Mouse (Mus musculus) heart, embryonic 11.5 days (tissue): ENCODE results near the gene Rpgrip1. TPM values are rescaled to one million over a fixed set of nuclear protein-coding genes. Genes with fewer than 3 reads are reported as not detected.
"Not testable (repeated sequence)": the region's sequence is repeated elsewhere in the genome, so short reads cannot be mapped to it uniquely, and the experiment has no call there.

Experiments used
- ATAC-seq: fragments of 200-750 bp; cut with Nextera tagmentation; replicated peaks from 2 replicates; pipeline ENCODE4 v1.8.0; 2017; ENCODE audit warnings: moderate library complexity; ENCODE audit not compliant: insufficient number of reproducible peaks, low FRiP score, low TSS enrichment
- H3K27ac ChIP-seq: fragments of 300-500 bp; sonication (generic); 2 replicates; pipeline ENCODE4 v1.5.1; 2014; ENCODE audit warnings: mild to moderate bottlenecking, low read depth, low read length
- H3K27me3 ChIP-seq: fragments of 300-500 bp; sonication (generic); 2 replicates; pipeline ENCODE4 v1.6.1; 2014; ENCODE audit warnings: mild to moderate bottlenecking, low read length, mixed read lengths; ENCODE audit not compliant: control insufficient read depth, insufficient read depth
- H3K36me3 ChIP-seq: fragments of 300-500 bp; sonication (generic); 2 replicates; pipeline ENCODE4 v1.6.1; 2014; ENCODE audit warnings: mild to moderate bottlenecking, low read length, moderate library complexity, mixed read lengths; ENCODE audit not compliant: control insufficient read depth, insufficient read depth
- H3K4me1 ChIP-seq: fragments of 300-500 bp; sonication (generic); 2 replicates; pipeline ENCODE4 v1.6.1; 2014; ENCODE audit warnings: low read length; ENCODE audit not compliant: control insufficient read depth, insufficient read depth
- H3K4me2 ChIP-seq: fragments of 300-500 bp; sonication (generic); 2 replicates; pipeline ENCODE4 v1.6.1; 2014; ENCODE audit warnings: mild to moderate bottlenecking, moderate library complexity
- H3K4me3 ChIP-seq: fragments of 300-500 bp; sonication (generic); 2 replicates; pipeline ENCODE4 v1.5.1; 2014; ENCODE audit warnings: low read depth, low read length
- H3K9ac ChIP-seq: fragments of 300-500 bp; sonication (generic); 2 replicates; pipeline ENCODE4 v1.6.1; 2014; ENCODE audit warnings: mild to moderate bottlenecking, low read depth, low read length, moderate library complexity
- H3K9me3 ChIP-seq: fragments of 300-500 bp; sonication (generic); replicated peaks from 2 replicates; pipeline ENCODE4 v1.6.1; 2016; ENCODE audit warnings: low read length; ENCODE audit not compliant: control insufficient read depth
- WGBS: fragments of 180-500 bp; shearing (Covaris S2); extraction: QIAGEN DNeasy Blood & Tissue Kit; methylation state at CpG from one replicate; pipeline ENCODE4 v1.1.7; 2014; ENCODE audit not compliant: insufficient replicate concordance; 5-methylcytosine and 5-hydroxymethylcytosine counted together
- polyA plus RNA-seq: library from polyadenylated mRNA; unstranded; fragments of >200 nt; fragmentation: Nextera tagmentation; extraction: Ambion mirVana; gene quantifications from 2 replicates; pipeline ENCODE4 v1.2.1, GENCODE M21; 2014

The Rpgrip1 gene
- polyA plus RNA-seq: 46.5 and 49.7 TPM in 2 replicates

DNA sequence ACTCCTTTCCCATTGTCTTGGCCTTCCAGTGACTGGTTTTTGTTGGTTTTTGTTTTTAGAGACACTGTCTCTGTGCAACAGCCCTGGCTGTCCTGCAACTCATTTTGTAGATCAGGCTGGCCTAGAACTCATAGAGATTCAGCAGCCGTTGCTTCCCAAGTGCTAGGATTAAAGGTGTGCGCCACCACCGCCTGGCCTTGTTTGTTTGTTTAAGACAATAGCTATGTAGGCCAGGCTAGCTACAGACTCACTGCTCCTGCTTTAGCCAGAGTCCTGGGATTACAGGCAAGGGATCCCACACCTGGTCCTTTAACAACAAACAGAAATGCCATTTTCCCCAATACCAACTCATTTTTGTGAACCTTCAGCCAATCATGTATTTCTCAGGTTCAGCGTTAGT, at the start of gene Rpgrip1:
Gene Rpgrip1, plus strand, starts transcription at position 359 of the 400 bp plus-strand sequence.
- no peak within 1 kb of the TSS for H3K4me3 ChIP-seq
- no peak for ATAC-seq
- H3K27ac ChIP-seq: no peak within 1 kb of the TSS
- H3K27me3 ChIP-seq: no peaks in the 10 kb centered on the region
- no peaks in the 10 kb centered on the region for H3K9me3 ChIP-seq
- H3K4me2 ChIP-seq: no peak within 1 kb of the TSS
- no peak within 1 kb of the TSS for H3K9ac ChIP-seq
- H3K4me1 ChIP-seq: peaks cover 2% of the 10 kb centered on the region; the same call in 1 of the 2 replicates
- no peaks in the 10 kb centered on the region for H3K36me3 ChIP-seq
- WGBS: 82% methylated on average over 4 of the region's 4 CpGs

DNA sequence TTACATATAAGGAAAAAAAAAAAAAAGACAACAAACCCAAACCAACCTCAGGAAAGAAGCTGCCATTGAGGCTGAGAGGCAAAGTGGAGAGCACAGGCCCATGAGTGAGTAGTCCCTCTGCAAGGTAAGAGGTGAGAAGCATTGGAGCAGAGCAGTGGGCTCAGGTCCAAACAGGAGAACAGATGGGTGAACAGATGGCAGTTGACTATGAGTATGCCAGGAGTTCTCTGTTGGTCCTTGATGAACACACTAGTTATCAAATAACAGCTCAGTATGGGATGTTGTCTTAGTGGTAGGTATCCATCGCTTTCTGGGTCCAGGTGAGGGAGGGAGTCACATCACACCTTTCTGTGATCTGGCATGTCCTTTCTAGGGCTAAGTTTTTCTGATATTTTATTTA, 49.7 kb upstream of the Rpgrip1 start:
- Histone ChIP-seq H3K4me1 (no peaks in the 10 kb centered on the region), H3K4me2 (no peak overlapping the region), H3K27me3 (no peaks in the 10 kb centered on the region), H3K9me3 (no peaks in the 10 kb centered on the region), H3K9ac (no peak overlapping the region), H3K36me3 (no peaks in the 10 kb centered on the region), H3K4me3 (no peak overlapping the region), H3K27ac (no peak overlapping the region)
- ATAC-seq: no peak
- WGBS: 79% methylated on average over 1 of the region's 1 CpGs

DNA sequence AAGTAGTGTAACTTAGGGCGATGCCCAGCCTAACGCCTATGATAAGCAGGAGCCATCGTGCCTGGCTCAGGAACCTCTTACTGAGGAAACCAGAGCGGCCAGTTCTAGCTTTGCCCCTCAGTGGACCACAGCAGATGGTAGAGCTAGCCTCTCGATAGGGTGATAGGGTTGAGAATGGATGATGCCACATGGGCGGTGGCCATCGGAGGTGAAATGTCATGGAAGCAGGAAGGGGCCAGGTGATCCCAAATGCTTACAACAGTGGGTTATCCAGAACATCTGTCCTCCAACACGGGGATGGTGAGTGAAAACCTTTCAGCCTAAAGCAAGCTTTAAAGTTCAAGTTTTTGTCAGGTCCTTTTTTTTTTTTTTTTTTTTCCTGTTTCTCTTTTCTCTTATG, 48.7 kb upstream of the Rpgrip1 start:
- H3K9ac ChIP-seq: no peak overlapping the region
- H3K36me3 ChIP-seq: no peaks in the 10 kb centered on the region
- H3K4me3 ChIP-seq: no peak overlapping the region
- H3K4me1 ChIP-seq: no peaks in the 10 kb centered on the region
- no peak overlapping the region for H3K4me2 ChIP-seq
- no peak overlapping the region for H3K27ac ChIP-seq
- no peaks in the 10 kb centered on the region for H3K9me3 ChIP-seq
- H3K27me3 ChIP-seq: no peaks in the 10 kb centered on the region
- WGBS: 79% methylated on average over 8 of the region's 8 CpGs
- ATAC-seq: no peak

DNA sequence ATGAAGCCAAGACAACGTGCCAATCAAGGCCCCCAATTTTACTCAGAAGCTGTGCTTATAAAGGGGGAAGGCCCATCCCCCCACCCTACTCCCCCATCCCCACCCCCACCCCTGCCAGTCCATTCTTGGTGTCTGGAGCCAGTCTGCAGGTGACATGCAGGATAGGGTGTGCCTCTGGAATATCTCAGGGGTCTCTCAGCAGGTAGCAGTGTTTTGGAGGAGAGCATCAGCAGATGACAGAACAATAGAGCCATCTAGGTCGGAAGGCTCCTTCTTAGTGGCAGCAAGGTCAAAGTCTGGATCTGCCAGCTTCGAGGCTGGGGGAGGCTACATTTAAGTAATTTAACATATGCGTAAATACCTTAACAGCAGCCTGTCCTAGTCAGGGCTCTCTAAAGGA, 44.4 kb upstream of the Rpgrip1 start:
- Histone ChIP-seq H3K27me3 (no peaks in the 10 kb centered on the region), H3K9ac (no peak overlapping the region), H3K9me3 (no peaks in the 10 kb centered on the region), H3K4me1 (no peaks in the 10 kb centered on the region), H3K4me3 (no peak overlapping the region), H3K36me3 (peaks cover 3% of the 10 kb centered on the region; the same call in 1 of the 2 replicates), H3K4me2 (no peak overlapping the region), H3K27ac (no peak overlapping the region)
- 51% methylated on average over 4 of the region's 4 CpGs for WGBS
- ATAC-seq: no peak

DNA sequence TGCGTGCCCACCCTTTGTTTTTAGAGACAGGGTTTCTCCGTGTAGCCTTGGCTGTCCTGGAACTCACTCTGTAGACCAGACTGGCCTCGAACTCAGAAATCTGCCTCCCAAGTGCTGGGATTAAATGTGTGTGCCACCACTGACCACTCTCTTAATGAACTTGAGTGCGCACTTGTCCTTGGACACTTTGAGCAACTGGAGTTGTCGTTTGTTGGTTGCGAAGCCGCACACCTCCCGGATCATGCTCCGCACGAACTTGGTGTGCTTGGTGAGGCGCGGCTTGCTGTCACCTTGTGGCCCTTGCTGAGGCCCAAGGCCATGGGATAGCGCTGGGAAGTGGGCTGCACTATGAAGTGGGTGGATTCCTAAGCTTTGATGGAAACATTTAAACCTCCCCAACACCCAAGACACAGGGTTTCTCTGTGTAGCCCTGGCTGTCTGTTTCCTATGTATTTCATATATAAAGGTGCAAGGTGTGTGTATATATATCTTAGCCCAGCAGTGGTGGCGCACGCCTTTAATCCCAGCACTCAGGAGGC, 38.8 kb upstream of the Rpgrip1 start:
- H3K36me3 ChIP-seq: peaks cover 25% of the 10 kb centered on the region
- H3K27ac ChIP-seq: no peak overlapping the region
- H3K4me2 ChIP-seq: no peak overlapping the region
- no peak overlapping the region for H3K9ac ChIP-seq
- no peak overlapping the region for H3K4me3 ChIP-seq
- no peaks in the 10 kb centered on the region for H3K4me1 ChIP-seq
- no peak for ATAC-seq
- WGBS: 89% methylated on average over 15 of the region's 15 CpGs
- no peaks in the 10 kb centered on the region for H3K27me3 ChIP-seq
- H3K9me3 ChIP-seq: no peaks in the 10 kb centered on the region

DNA sequence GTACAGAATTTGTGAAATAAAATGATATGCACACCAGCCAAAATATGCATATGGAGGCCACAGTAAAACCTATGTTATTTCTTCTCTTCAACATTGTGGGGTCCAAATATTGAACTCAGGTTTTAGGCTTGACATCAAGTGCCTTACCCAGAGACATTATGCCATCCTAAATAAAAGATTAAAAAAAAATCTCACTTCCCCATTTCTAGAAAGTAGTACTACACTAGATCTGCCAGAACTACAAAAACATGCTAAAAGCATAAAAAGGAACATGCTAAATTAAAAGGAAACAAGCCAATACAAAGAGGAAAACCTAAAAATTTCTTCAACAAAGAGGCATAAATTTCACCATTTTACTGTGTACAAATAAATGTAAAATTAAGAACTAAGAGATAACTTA, 27.4 kb upstream of the Rpgrip1 start:
- ATAC-seq: no peak
- peaks cover 37% of the 10 kb centered on the region for H3K36me3 ChIP-seq
- H3K4me2 ChIP-seq: no peak overlapping the region

DNA sequence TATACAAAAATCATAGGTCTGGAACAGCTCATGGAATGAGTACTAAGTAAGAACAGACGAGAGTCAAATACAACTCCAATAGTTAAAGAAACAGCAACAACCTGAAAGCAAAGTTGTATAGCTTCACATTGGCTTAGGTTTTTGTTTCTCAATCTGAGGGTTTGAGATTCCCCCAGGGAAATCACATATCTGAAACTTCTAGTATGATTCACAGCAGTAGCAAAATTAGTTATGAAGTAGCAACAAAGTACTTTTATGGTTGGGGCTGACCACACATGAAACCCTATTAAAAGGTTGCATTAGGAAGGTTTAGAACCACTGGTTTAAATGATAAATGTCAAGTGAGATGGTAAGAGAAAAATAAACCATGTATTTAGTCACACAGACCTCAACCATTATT, 16.0 kb upstream of the Rpgrip1 start:
- H3K27me3 ChIP-seq: no peaks in the 10 kb centered on the region
- no peak for ATAC-seq
- 92% methylated on average over 1 of the region's 1 CpGs for WGBS
- no peaks in the 10 kb centered on the region for H3K4me1 ChIP-seq
- no peaks in the 10 kb centered on the region for H3K9me3 ChIP-seq
- no peak overlapping the region for H3K4me3 ChIP-seq
- H3K9ac ChIP-seq: no peak overlapping the region
- H3K27ac ChIP-seq: no peak overlapping the region
- no peak overlapping the region for H3K4me2 ChIP-seq
- peaks cover 22% of the 10 kb centered on the region for H3K36me3 ChIP-seq

More for the DNA sequence above, 27.4 kb upstream of the Rpgrip1 start:
- H3K27me3 ChIP-seq: no peaks in the 10 kb centered on the region
- no peaks in the 10 kb centered on the region for H3K4me1 ChIP-seq
- no peak overlapping the region for H3K4me3 ChIP-seq
- H3K9ac ChIP-seq: no peak overlapping the region
- no peaks in the 10 kb centered on the region for H3K9me3 ChIP-seq
- no peak overlapping the region for H3K27ac ChIP-seq

DNA sequence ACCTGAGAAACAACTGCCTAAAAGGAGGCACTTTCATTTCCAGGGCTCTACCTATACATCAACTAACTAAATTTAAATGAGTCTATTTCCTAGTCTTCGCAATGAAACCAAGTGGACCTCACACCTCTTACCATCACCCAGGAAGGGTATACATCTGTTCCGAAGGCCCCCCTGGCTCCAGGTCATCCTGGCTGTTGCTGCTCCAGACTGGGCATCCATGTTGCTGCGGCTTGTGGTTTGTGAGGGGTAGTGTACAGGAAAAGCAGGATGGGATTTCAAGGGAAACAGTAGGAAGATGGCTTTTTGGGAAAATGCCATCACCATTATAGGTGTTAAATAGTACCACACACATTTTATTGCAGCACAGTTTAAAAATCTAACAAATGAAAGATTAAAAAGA, 13.3 kb upstream of the Rpgrip1 start:
- H3K9me3 ChIP-seq, H3K4me2 ChIP-seq, H3K9ac ChIP-seq, H3K4me1 ChIP-seq, H3K27ac ChIP-seq, H3K4me3 ChIP-seq, H3K27me3 ChIP-seq, ATAC-seq: not testable (repeated sequence)
- 96% methylated on average over 3 of the region's 3 CpGs for WGBS
- peaks cover 13% of the 10 kb centered on the region for H3K36me3 ChIP-seq

DNA sequence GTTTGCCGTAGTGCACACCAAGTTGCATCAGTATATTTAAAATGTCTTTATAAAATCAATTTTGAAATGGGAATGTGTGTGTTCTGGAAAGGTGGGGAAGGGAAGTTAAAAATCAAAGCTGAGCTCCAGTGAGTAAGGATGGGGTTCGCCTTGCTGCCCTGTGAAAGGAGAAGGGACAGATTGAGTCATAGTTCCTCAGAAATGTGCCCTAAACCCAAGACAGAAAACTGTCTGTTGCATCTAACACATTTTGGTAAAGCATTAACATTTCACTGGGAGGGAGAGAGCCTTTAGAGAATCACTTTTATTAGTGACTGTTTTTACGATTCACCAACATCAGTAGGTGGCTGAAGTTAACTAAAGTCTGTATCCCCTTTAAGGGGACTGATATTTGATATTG, 12.1 kb upstream of the Rpgrip1 start:
- ATAC-seq, H3K4me3 ChIP-seq, H3K27me3 ChIP-seq, H3K9me3 ChIP-seq, H3K4me1 ChIP-seq, H3K9ac ChIP-seq, H3K4me2 ChIP-seq, H3K27ac ChIP-seq: not testable (repeated sequence)
- H3K36me3 ChIP-seq: peaks cover 11% of the 10 kb centered on the region
- WGBS: 82% methylated on average over 3 of the region's 3 CpGs
